Comparison of ENCODE assay signal across 8 mouse cellular contexts in genomic region chr14:105482644-105483351, GRCm38 (mm10).
DNase-seq lines count a peak whose midpoint lies in the region; ATAC-seq and TF ChIP-seq lines count a peak whose summit lies in the region.

No protein-coding gene starts in this region.

- WGBS in heart, embryonic 12.5 days = 5% methylated on average over 16 of the region's 16 CpGs
- 9% methylated on average over 16 of the region's 16 CpGs for WGBS in limb, embryonic 15.5 days
- WGBS in neural tube, embryonic 12.5 days = 1% methylated on average over 16 of the region's 16 CpGs

- no peak for ATAC-seq in heart, embryonic 12.5 days (ENCODE audit: insufficient number of reproducible peaks, low FRiP score)
- ATAC-seq in limb, embryonic 15.5 days (ENCODE audit: insufficient number of reproducible peaks, low FRiP score, low TSS enrichment, low read depth) = no peak
- ATAC-seq in neural tube, embryonic 12.5 days (ENCODE audit: low FRiP score, low read depth) = peak; percentile 67

- H3K36me3 ChIP-seq in heart, embryonic 12.5 days = no peaks in the 10 kb centered on the region
- H3K36me3 ChIP-seq in limb, embryonic 15.5 days = no peaks in the 10 kb centered on the region
- H3K36me3 ChIP-seq in neural tube, embryonic 12.5 days = no peaks in the 10 kb centered on the region

- H3K4me3 ChIP-seq in cortical plate, adult 2 months (ENCODE audit: insufficient read depth, low read length) = peak overlapping the region; percentile 14; the same call in 1 of the 2 replicates
- H3K4me3 ChIP-seq in heart, embryonic 12.5 days = peak overlapping the region; percentile 39
- H3K4me3 ChIP-seq in limb, embryonic 15.5 days = peak overlapping the region; percentile 29
- peak overlapping the region; percentile 20 for H3K4me3 ChIP-seq in neural tube, embryonic 12.5 days

- H3K27me3 ChIP-seq in heart, embryonic 12.5 days (replicated peaks) = no peaks in the 10 kb centered on the region
- H3K27me3 ChIP-seq in limb, embryonic 15.5 days = no peaks in the 10 kb centered on the region
- 0 out of 2 replicates have a peak, but pooled peaks cover 5% of the 10 kb centered on the region for H3K27me3 ChIP-seq in neural tube, embryonic 12.5 days (replicated peaks)

- peaks cover 4% of the 10 kb centered on the region; the same call in 1 of the 2 replicates for H3K4me1 ChIP-seq in cortical plate, adult 2 months (ENCODE audit: control insufficient read depth, insufficient read depth, low read length)
- H3K4me1 ChIP-seq in heart, embryonic 12.5 days (replicated peaks) = peaks cover 27% of the 10 kb centered on the region
- H3K4me1 ChIP-seq in limb, embryonic 15.5 days = peaks cover 14% of the 10 kb centered on the region
- peaks cover 7% of the 10 kb centered on the region; the same call in 1 of the 2 replicates for H3K4me1 ChIP-seq in neural tube, embryonic 12.5 days

- H3K4me2 ChIP-seq in heart, embryonic 12.5 days = peak overlapping the region; percentile 71
- peak overlapping the region; percentile 47 for H3K4me2 ChIP-seq in limb, embryonic 15.5 days
- peak overlapping the region; percentile 58 for H3K4me2 ChIP-seq in neural tube, embryonic 12.5 days (replicated peaks)

- H3K27ac ChIP-seq in cortical plate, adult 2 months (ENCODE audit: insufficient read depth, low read length) = no peak overlapping the region
- peak overlapping the region; percentile 81 for H3K27ac ChIP-seq in heart, embryonic 12.5 days (ENCODE audit: poor library complexity, severe bottlenecking)
- peak overlapping the region; percentile 27; the same call in 1 of the 2 replicates for H3K27ac ChIP-seq in limb, embryonic 15.5 days
- peak overlapping the region; percentile 53; the same call in 1 of the 2 replicates for H3K27ac ChIP-seq in neural tube, embryonic 12.5 days

- no peak for TF ChIP-seq CTCF in cortical plate, adult 2 months (IDR thresholded peaks at IDR 0.05; ENCODE audit: extremely low read depth, insufficient read depth, low read length)

- intact Hi-C loops in left cerebral cortex, postnatal 4 days (cut with DNase I) = loop anchor here (5.0 to 10.0 kb wide), 2 partner anchors 168 to 250 kb away; no protein-coding TSS in a partner anchor
- intact Hi-C loops in left cerebral cortex, postnatal 10 days (cut with DNase I) = loop anchor here (5.0 kb wide), 1 partner anchor 415 kb away; the partner anchor contains the start of gene Spry2

- DNase-seq in left cerebral cortex, postnatal 4 days = peak; percentile 44
- DNase-seq in left cerebral cortex, postnatal 10 days (ENCODE audit: extremely low spot score in 1 of 2, low spot score in 2 of 2) = no peak
- DNase-seq in urinary bladder, postnatal 36 days (ENCODE audit: low spot score in 2 of 2) = no peak
- no peak for DNase-seq in layer of hippocampus, adult 8-10 months (ENCODE audit: low spot score in 2 of 2)

- H3K9ac ChIP-seq in heart, embryonic 12.5 days = peak overlapping the region; percentile 62
- no peak overlapping the region for H3K9ac ChIP-seq in limb, embryonic 15.5 days
- peak overlapping the region; percentile 45 for H3K9ac ChIP-seq in neural tube, embryonic 12.5 days

- no peaks in the 10 kb centered on the region for H3K9me3 ChIP-seq in heart, embryonic 12.5 days (replicated peaks)
- H3K9me3 ChIP-seq in limb, embryonic 15.5 days = no peaks in the 10 kb centered on the region
- H3K9me3 ChIP-seq in neural tube, embryonic 12.5 days = no peaks in the 10 kb centered on the region

- no peak for TF ChIP-seq POLR2A in cortical plate, adult 2 months (IDR thresholded peaks at IDR 0.05; ENCODE audit: extremely low read depth, insufficient read depth, low read length)
